Mouse (Mus musculus) brain, adult 2 months (tissue): ENCODE results near the gene Tm9sf4.

ENCODE experiments used
- DNase-seq: peaks from one replicate; pipeline ENCODE4 v3.0.0; 2011; ENCODE audit warnings: low read depth, low spot score

The Tm9sf4 gene

DNA sequence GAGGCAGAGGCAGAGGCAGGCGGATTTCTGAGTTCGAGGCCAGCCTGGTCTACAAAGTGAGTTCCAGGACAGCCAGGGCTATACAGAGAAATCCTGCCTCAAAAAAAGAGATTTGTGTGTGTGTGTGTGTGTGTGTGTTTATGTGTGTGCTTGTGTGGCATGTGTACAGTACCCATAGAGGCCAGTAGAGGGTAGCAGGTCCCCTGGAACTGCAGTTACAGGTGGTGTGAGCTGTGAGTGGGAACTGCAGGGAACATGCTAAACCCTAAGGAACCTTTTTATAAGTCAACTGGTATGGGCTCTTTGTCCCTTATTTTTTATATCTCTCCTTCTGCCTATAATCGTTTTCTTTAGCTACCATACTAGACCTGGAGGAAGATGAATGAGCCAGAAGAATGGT is 3.8 kb upstream of the Tm9sf4 start:
- DNase-seq: no peak

DNA sequence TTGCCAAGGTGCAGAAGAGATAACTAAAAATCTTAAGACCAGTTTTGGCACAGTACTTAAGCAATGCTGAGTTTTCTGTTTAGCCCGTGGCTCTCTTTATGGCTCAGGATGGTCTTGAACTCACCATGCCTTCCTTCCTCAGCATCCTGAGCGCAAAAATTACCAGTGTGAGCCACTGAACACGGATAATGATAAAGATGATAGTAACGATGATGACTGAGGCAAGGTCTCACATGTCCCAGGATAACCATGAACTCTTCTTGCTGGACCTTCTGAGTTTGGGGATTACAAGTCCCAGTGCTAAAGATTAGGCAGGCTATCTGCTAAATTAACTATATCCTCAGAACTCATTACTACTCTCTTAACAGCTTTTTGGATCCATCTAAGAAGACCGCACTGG is 970 bp upstream of the Tm9sf4 start:
- no peak for DNase-seq

DNA sequence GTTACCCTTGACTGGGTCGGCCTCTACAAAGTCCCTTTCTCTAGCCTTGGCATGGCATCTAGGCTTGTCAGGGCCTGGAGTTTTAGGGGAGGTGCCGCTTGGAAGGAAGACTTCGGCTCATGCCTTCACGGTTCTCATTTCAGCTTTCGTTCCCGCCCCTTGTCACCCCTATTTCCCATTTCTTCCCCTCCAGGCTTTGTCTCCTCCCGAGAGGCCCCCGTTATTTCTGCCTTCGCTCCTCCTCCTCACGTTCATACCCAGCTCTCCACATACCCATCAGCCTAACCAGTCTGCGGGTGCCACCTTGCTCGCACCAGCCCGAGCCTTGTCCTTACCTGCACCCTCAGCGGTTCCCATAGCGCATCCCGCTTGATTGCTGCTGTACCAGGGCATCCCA is 579 bp downstream of the Tm9sf4 start:
- peak; percentile 43 for DNase-seq

DNA sequence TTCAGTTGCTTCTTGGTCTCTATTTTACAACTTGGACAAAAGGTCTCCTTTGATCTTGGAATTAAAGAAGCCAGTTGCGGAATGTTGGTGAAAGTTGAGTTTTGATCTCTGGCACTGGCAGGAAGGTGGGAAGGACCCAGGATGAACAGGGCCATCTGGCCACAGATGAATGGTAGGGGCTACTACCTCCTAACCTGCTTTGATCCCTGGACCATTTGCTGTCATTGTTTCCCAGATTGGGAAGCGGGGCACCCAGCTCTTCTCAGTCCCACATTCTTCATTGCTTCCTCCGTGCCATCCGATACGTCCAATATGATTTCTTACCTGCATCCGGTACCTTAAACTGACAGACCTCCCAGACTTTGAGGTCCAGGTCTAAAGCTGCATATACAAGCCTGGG is 6.0 kb downstream of the Tm9sf4 start:
- no peak for DNase-seq

DNA sequence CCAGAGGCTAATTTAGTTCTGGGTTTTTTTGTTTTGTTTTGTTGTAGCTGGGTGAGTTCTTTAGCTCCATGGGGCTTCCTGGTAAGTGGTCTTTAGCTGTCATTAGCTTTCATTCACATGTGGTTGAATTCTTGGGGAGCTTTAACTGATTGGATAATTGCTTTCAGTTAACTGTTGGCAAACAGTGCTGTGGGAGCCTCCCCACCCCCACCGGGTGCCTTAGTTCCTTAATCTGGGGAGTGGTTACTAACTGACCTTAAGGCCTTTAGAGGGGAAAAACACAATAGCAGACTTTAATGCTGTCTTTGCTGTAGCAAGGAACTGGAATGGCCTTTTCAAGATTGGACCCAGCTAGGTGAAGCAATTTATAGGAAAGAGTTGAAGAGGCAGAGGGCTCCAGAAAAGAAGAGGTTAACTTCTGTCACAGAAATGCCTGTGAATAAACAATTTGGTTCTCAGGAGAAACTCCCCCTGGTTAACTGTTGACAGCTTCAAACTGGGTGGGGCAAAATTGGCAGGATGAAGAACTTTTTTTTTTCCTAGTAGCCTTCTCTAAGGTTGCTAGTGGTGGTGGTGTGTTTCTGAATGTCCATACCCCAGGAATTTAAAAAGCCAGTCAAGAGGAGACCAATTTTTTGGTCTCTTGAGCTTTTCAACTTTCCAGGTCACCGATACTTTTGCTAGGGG is 7.2 kb downstream of the Tm9sf4 start:
- no peak for DNase-seq

DNA sequence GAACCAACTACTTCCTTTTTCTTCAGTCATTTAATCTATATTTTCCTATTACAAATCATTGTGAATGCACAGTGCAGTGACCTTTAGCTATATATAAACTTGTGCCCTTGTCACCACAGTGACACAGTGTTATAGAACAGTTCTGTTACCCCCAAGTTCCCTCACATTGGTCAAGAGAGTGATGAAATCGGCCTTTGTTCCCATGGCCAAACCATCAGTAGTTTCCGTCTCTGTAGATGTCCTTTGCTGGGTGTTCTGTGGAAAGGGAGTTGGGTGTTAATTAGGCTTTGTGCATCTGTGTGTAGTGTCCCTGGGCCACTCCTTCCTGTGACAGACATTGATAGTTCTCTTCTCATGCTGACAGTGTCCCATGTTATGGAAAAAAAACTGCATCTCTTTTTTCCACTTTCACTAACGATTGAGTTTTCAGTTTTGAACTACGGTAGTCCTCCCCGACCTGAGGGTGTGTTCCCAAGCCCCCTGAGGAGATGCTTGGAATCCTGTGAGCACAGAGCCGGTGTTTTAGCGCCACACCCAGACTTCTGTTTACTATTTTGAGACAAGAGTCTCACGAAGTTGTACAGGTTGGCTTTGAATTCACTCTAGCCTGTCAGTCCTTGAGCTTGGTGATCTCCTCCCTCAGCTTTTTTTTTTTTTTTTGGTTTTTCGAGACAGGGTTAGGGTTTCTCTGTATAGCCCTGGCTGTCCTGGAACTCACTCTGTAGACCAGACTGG is 9.6 kb downstream of the Tm9sf4 start:
- no peak for DNase-seq

DNA sequence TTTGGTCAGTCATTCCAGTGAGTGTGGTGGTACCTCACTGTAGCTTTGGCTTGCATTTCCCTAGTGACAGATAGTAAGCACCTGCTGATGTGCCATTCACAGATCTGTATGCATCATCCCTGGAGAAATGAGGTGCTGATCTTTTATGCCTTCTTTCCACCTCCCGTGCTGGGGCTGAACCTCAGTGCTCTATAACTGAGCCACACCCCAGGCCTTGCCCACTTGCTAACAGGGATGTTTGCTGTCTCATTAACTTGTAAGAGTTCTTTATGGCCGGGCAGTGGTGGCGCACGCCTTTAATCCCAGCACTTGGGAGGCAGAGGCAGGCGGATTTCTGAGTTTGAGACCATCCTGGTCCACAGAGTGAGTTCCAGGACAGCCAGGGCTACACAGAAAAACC is 10.9 kb downstream of the Tm9sf4 start:
- DNase-seq: no peak

DNA sequence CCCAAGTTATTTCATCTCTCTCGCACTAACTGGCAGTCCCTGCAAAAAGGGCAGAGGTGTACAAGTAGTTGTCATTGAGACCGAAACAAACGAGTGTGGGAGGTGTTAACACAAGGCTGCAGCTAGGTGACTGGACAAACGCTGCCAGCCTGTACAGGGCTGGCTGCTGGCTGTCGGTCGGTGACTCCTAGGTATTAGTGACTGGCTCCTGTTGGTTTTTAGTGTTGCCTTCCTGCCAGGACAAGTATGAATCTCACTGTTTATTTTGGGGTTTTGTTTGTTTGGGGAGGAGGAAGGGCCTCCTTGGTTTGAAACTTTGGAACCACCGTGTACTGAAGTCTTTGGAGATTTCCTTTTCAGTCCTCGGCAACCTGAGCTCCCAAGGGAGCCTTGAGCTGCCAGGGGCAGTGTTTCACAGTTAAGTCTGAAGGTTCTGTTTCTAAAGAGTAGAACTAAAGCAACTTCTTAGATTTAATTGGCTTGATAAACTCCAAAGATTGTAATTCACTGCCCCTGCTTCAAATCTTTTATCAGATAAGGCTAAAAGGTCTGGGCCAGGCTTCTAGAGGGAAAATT is 15.0 kb downstream of the Tm9sf4 start:
- no peak for DNase-seq

DNA sequence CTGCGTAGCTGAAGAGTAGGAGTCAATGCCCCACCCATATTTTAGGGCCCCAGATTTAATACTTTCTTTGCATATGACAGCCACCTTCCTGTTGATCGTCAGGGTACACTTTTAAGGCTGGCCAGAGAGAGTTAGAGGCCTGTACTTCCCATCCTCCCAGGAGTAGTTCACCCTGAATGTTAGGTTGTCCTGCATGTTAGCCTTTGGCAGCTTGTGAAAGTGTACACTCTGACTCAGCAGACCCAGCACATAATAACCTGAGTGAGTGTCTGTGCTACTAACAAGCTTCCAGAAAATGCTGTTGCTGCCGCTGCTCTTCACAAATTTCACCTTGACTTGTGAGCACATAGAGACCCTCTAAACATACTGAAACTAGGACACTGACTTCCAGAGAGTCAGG is 16.1 kb downstream of the Tm9sf4 start:
- DNase-seq: no peak

DNA sequence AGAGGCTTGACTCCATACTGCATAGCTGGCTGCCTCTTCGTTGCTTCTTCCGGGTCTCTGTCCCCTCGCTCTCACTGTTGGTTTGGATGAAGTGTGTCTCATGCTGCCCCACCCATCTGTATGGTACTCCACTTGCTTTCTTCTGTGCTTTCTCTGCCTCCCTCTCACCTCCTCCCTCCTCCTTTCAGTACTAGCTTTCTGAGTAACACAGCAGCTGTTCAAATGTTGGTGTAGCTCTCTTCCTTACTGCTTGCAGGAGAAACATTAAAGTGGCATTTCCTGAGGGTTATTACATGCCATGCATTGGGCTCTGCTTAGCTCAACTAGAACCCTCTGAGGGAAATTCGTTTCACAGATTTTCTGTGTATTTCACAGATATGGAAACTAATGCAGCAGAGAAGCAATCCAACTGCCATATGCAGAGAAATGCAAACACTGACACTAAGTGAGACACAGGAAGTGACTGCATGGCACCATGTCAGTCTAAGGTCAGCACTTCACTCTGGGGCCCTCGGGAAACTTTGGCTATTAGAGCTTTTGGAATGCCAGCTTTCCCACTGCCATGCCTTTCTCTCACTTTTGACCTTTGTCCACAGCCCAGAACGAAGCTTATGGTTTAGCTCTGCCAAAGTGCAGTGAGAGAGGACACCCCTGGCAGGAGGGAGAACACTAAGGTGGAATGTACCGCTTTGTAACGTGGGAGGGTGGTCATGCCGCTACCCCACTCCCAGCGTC is 18.2 kb downstream of the Tm9sf4 start:
- peak; percentile 72 for DNase-seq

DNA sequence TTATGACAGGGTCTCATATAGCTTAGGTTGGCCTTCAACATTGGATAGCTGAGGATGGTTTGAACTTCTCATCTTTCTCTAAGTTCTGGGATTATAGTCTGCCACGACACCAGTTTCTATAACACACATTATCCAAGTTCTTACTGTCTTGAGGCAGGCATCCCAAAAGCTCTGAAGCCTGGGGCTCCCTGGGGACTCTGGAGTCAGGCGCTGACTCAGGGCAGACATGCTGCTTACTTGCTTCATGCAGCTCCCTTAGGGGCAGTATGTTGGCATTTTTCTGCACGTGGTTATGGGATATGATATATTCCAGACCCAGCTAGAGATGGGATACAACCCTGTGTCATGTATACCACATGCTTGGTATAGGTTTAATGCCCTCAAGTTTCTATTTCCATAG is 18.9 kb downstream of the Tm9sf4 start:
- DNase-seq: no peak

DNA sequence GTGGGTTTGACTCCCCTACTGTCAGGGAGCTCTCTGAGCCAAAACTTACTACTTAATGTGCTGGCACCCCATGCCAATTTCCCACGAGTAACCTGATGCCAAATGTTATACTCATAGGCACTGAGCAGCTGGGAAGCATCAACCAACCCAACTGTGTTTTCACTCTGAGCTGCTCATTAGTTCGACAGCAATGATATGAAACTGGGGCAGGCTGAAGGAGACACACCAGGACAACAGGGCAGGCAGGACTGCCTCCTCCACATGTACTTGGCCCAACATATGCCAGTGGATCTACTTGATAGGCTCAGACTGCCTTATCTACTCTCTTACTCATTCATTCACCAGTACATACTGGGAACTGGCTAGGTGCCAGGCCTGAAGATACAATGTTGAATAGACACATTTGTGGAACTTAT is 25.1 kb downstream of the Tm9sf4 start:
- DNase-seq: peak; percentile 75

DNA sequence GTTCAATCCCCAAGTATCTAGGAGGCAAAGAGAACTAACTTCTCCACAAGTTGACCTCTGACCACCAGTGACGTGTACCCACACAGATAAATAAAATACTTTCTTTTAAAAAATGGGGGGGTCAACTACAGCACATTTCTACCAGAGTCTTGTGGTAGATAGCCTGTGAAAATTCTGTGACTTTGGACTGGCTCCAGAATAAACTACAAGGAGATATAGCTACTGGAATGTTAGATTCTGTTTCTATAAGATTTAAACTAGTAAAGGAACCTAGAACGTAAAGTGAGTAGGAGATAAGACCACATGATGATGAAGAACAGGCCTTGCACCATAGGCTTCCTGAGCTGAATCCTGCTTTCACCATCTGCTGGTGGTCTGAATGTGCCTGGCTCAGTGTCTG is 26.7 kb downstream of the Tm9sf4 start:
- DNase-seq: no peak

DNA sequence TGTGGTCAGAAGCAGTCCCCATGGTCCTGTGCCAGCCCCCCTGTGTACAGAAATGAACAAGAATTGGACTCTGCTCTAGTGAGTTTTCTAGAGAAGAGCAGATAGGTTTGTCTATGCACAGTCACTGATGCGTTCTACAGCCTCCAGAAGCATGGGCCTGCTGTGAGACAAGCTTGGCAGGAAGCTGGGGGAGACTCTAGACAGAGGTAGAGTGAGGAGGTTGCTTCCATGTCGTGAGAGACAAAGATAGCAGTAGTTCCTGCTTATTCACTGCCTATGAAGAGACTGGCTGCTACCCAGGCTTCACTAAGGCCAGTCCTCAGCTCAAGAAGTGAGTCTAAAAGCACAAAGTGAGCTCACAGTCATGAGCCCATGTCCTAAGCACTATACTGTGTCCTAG is 30.1 kb downstream of the Tm9sf4 start:
- peak; percentile 67 for DNase-seq

DNA sequence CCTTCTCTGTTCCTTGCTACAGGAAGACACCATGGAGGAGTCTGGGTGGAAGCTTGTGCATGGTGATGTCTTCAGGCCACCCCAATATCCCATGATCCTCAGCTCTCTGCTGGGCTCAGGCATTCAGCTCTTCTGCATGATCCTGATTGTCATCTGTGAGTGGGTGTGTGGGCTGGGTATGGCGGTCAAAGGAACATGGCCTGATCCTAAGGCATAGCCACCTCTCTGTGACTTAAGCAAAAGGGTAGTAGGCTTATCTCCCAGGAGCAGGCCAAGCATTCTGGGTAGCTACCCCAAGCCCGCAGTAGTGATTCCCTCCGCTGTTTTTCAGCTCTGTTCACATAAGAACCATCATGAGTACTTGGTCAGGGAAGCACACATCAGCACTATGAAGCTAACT is 33.2 kb downstream of the Tm9sf4 start:
- DNase-seq: no peak

DNA sequence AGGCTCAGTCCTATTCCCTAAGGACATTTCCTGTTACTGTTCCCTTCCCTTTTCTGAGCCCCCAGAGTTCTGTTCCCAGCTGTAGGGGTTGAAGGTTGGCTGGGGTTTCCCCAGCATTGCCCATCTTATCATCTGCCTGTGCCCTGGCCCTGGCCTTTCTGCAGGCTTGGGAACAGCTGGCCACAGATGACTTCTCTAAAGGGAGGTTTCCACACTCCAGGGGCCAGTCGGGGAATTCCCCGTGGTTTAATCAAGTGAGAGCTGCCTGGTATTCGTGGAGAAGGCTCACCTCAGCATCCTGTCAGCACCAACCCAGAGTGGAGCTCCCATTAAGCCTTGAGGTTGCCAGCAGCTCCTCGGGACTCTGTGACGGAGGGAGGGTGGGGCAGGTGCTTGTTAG is 37.4 kb downstream of the Tm9sf4 start:
- no peak for DNase-seq

DNA sequence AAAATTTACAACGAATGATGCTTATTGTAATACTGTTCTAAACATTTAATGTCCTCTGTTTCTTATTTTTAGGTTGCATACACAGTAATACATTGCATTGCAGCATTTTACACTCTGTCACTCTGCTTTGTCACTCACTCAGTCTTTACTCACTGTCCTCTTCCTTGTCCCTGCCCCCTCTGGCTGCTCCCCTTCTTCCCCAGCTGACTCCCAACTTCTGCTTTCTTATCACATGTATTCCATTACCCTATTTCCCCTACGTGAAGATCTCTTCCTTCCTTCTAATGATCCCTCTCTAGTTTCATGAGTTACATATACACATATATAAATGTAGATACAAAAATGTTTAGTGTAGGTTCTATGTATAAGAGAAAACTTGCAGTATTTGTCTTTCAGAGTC is 38.0 kb downstream of the Tm9sf4 start:
- DNase-seq: no peak

DNA sequence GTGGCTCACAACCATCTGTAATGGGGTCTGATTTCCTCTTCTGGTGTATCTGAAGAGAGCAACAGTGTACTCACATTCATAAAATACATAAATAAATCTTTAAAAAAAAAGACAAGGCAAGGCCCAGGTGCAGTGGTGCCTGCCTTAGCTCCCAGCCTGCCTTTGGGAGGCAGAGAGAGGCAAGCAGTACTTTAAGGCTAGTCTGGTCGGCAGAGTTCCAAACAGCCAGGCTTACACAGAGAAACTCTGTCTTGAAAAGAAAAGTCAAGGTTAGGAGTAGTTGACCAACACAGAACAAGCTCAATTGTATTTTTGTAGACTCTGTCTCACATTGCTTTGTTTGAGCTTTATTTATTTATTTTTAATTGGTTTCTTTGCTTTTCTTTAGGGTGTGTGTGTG is 41.7 kb downstream of the Tm9sf4 start:
- no peak for DNase-seq

DNA sequence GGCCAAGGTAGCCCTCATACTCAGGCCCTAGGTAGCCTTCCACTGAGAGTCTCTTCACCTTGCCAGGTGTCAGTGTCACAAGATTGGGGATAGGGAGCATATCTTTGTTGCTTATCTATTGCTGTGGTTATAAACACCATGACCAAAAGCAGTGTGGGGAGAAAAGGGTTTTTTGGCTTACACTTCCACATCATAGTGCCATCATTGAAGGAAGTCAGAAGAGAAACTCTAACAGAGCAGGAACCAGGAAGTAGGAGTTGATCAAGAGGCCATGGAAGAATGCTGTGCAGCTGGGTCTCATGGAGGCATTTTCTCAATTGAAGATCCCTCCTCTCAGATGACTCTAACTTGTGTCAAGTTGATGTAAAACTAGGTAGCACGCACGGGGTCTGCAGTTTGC is 47.0 kb downstream of the Tm9sf4 start:
- no peak for DNase-seq

DNA sequence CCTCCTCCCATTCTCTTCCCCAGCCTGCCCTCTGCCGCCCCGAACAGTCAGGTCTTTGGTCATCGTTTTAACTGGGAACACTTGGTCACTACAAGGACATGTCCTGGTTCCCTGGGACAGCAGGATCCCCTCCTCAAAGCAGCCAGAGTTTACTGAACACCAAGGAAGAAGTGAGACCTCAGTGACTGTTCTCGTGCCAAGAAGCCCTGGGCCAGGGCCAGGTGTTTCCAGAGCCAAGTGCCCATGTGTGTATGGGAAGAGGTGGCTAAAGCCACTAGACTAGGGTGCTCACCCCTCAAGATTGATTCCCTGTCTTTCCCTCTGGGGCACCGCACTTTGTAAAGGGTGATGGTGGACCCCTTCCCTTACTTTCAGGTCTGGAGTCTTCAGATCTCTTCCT is 48.2 kb downstream of the Tm9sf4 start:
- no peak for DNase-seq

DNA sequence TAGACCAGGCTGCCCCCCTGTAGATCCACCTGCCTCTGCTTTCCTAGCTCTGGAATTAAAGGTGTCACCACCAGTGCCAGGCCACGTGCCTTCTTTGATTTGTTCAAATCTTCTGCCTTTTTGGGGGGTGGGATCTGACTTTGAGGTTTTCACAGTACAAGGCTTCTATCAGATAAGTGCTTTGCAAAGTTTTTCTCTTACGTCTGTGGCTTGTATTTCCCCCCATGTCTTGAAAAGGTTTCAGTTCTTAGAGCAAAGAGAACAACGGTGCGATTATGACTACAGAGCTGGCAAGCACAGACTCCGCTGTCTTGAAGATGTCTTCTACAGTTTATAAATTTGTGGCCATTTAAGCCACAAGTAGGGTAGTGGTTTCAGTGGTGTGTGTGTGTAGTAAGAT is 50.3 kb downstream of the Tm9sf4 start:
- no peak for DNase-seq

DNA sequence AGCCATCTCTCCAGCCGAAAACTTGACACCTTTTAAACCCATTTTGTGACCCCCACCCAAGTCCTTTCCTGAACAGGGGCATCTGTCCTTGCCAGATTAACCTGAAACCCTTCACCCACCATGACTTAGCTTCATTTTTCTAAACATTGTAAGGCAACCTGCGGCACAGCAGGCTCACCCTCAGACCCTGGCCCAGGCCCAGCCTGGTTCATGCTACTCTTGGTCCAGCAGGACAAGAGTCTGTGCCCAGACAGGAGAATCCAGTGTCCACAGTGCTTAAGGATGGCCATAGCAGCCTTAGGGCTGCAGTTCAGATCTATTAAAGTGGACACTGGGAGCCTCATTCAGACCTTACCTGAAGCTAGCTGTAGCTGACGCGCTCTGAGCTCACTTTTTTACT is 52.2 kb downstream of the Tm9sf4 start:
- no peak for DNase-seq
